In the genomic region with DNA sequence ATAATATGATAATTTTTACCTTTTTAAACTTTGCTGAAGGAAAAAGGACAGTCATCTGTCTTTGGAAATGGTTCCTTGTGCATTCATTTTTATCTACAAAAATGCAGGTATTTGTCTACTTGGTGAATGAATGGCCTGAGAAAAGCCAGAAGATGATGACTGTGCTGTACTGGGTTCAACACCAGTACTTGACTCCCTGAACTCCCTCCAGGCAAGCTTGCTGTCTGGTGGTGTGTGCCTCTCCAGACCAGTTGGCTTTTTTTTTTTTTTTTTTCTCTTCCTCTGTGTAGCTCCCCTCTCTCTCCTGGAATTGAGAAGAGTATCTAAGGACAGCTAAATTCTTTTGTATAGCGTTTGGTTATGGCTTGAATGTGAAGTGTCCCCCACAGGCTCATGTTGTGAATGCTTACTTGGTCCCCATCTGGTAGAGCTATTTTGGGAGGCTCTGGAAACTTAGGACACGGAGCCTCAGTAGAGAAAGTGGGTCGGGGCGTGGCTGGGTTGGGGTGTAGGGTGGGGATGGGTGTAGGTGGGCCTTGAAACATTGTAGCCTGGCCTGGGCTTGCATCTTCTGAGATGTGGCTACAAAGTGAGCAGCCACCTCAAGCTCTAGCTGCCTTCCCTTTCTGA, we compare ENCODE assay signal across 22 mouse cellular contexts.
DNase-seq lines count a peak whose midpoint lies in the region; ATAC-seq lines count a peak whose summit lies in the region.
"Had no signal": no experiment of that assay in that cellular context is flagged by ENCODE, and none has a peak within 500 bp of the region (broad histone marks: within the 10 kb centered on the region; RNA-seq: fewer than 3 reads in every experiment).

No protein-coding gene starts in this region.

- no peak overlapping the region for H3K4me2 ChIP-seq in midbrain, embryonic 12.5 days (replicated peaks)
- no peak overlapping the region for H3K4me2 ChIP-seq in midbrain, embryonic 16.5 days (ENCODE audit: low read length)
- H3K4me2 ChIP-seq: embryonic facial prominence, embryonic 13.5 days; forebrain, embryonic 12.5 days had no signal

- WGBS in midbrain, embryonic 12.5 days, result 72% methylated on average over 4 of the region's 4 CpGs
- 60% methylated on average over 4 of the region's 4 CpGs for WGBS in midbrain, embryonic 16.5 days

- peaks cover 29% of the 10 kb centered on the region for H3K27me3 ChIP-seq in midbrain, embryonic 12.5 days
- no peaks in the 10 kb centered on the region for H3K27me3 ChIP-seq in midbrain, embryonic 16.5 days (ENCODE audit: control insufficient read depth, insufficient read depth, low read depth, low read length)
- H3K27me3 ChIP-seq: embryonic facial prominence, embryonic 13.5 days had no signal

- H3K9ac ChIP-seq in midbrain, embryonic 12.5 days (replicated peaks), result no peak overlapping the region
- H3K9ac ChIP-seq in midbrain, embryonic 16.5 days (ENCODE audit: low read depth, low read length), result no peak overlapping the region
- H3K9ac ChIP-seq: embryonic facial prominence, embryonic 13.5 days; forebrain, embryonic 12.5 days had no signal

- H3K36me3 ChIP-seq in midbrain, embryonic 12.5 days, result no peaks in the 10 kb centered on the region
- no peaks in the 10 kb centered on the region for H3K36me3 ChIP-seq in midbrain, embryonic 16.5 days (ENCODE audit: control insufficient read depth, insufficient read depth, low read length)
- H3K36me3 ChIP-seq: embryonic facial prominence, embryonic 13.5 days; forebrain, embryonic 12.5 days; heart, embryonic 10.5 days; hindbrain, embryonic 10.5 days had no signal

- no peak overlapping the region for H3K4me3 ChIP-seq in midbrain, embryonic 12.5 days
- H3K4me3 ChIP-seq in midbrain, embryonic 16.5 days (ENCODE audit: low read depth, low read length), result no peak overlapping the region
- H3K4me3 ChIP-seq: embryonic facial prominence, embryonic 13.5 days; forebrain, embryonic 12.5 days; gastrocnemius, adult 2 months; heart, embryonic 10.5 days; hindbrain, embryonic 10.5 days had no signal

- intact Hi-C loops in heart, postnatal 36 days (cut with DNase I), result no loop called here

- peak overlapping the region; percentile 39; the same call in 1 of the 2 replicates for H3K27ac ChIP-seq in midbrain, embryonic 12.5 days (replicated peaks)
- H3K27ac ChIP-seq in midbrain, embryonic 16.5 days (ENCODE audit: low read length), result no peak overlapping the region
- H3K27ac ChIP-seq: embryonic facial prominence, embryonic 13.5 days; forebrain, embryonic 12.5 days; gastrocnemius, adult 2 months; heart, embryonic 10.5 days; hindbrain, embryonic 10.5 days had no signal

- ATAC-seq in midbrain, embryonic 12.5 days (ENCODE audit: low FRiP score, low read depth), result peak; percentile 59
- ATAC-seq in midbrain, embryonic 16.5 days, result no peak
- ATAC-seq: activated CD4-positive, CD25-positive, alpha-beta regulatory T cell, adult 4 months; forebrain, embryonic 16.5 days; hindbrain, embryonic 16.5 days had no signal

- peaks cover 3% of the 10 kb centered on the region; the same call in 1 of the 2 replicates for H3K9me3 ChIP-seq in midbrain, embryonic 12.5 days
- no peaks in the 10 kb centered on the region for H3K9me3 ChIP-seq in midbrain, embryonic 16.5 days (replicated peaks; ENCODE audit: control insufficient read depth, low read length, poor library complexity, severe bottlenecking)
- H3K9me3 ChIP-seq: embryonic facial prominence, embryonic 13.5 days; forebrain, embryonic 12.5 days; heart, embryonic 10.5 days had no signal

- DNase-seq in heart, adult 11 months, result peak; percentile 57
- no peak for DNase-seq in heart, postnatal 36 days
- peak; percentile 24 for DNase-seq in brain, adult 2 months (ENCODE audit: low read depth, low spot score)
- DNase-seq in telencephalon, adult 2 months (ENCODE audit: low read depth, low spot score), result peak; percentile 26
- DNase-seq in T-cell, adult 2 months (ENCODE audit: low spot score), result no peak
- DNase-seq: adrenal gland, postnatal 14 days; cerebellum, adult 18-20 months; cerebellum, adult 9-11 months; cerebellum, postnatal 36 days; gastrocnemius, adult 2 months; gastrocnemius, postnatal 25 days; heart, adult 18-20 months; heart, postnatal 10 days had no signal

- peaks cover 23% of the 10 kb centered on the region for H3K4me1 ChIP-seq in midbrain, embryonic 12.5 days
- H3K4me1 ChIP-seq in midbrain, embryonic 16.5 days (ENCODE audit: control insufficient read depth, insufficient read depth, low read length), result peaks cover 8% of the 10 kb centered on the region
- H3K4me1 ChIP-seq: heart, embryonic 10.5 days had no signal

Comparison
In these comparisons a context has a peak if more than half of its experiments do, and no peak if none do; other contexts are left out.
1. DNase-seq: peak in heart, adult 11 months (single experiment), brain, adult 2 months (single experiment) and telencephalon, adult 2 months (single experiment); none in heart, postnatal 36 days (0 of 2) and T-cell, adult 2 months (single experiment).